Mouse (Mus musculus): Measurements from ENCODE around the gene Ice1.

Gene Ice1

GRCm38 (mm10) chr13:70637282-70637661, at the start of gene Ice1:
Ice1 (minus strand) TSS chr13:70637634.
- DNase-seq, result no peak

- DNase-seq, result no peak
Measured at GRCm38 (mm10) chr13:70685825-70686224, 48.4 kb upstream of the Ice1 start.

GRCm38 (mm10) chr13:70684976-70685609, 47.7 kb upstream of the Ice1 start:
- DNase-seq, result no peak

- DNase-seq, result no peak
Measured at GRCm38 (mm10) chr13:70681411-70682183, 44.2 kb upstream of the Ice1 start.

- DNase-seq, result no peak
Measured at GRCm38 (mm10) chr13:70680316-70680715, 42.9 kb upstream of the Ice1 start.

- no peak for DNase-seq
Measured at GRCm38 (mm10) chr13:70677689-70678088, 40.3 kb upstream of the Ice1 start.

GRCm38 (mm10) chr13:70676243-70677183, 39.1 kb upstream of the Ice1 start:
- no peak for DNase-seq

- no peak for DNase-seq
Measured at GRCm38 (mm10) chr13:70674998-70675397, 37.6 kb upstream of the Ice1 start.

- DNase-seq, result no peak
Measured at GRCm38 (mm10) chr13:70670080-70670479, 32.6 kb upstream of the Ice1 start.

- no peak for DNase-seq
Measured at GRCm38 (mm10) chr13:70659715-70660114, 22.3 kb upstream of the Ice1 start.

GRCm38 (mm10) chr13:70656741-70657140, 19.3 kb upstream of the Ice1 start:
- DNase-seq, result no peak

GRCm38 (mm10) chr13:70656329-70656728, 18.9 kb upstream of the Ice1 start:
- no peak for DNase-seq

- no peak for DNase-seq
Measured at GRCm38 (mm10) chr13:70655570-70655969, 18.1 kb upstream of the Ice1 start.

GRCm38 (mm10) chr13:70654091-70654770, 16.8 kb upstream of the Ice1 start:
- DNase-seq, result no peak

- no peak for DNase-seq
Measured at GRCm38 (mm10) chr13:70653457-70653856, 16.0 kb upstream of the Ice1 start.

GRCm38 (mm10) chr13:70650011-70650436, 12.6 kb upstream of the Ice1 start:
- peak; percentile 38 for DNase-seq

- no peak for DNase-seq
Measured at GRCm38 (mm10) chr13:70645968-70646505, 8.6 kb upstream of the Ice1 start.

- DNase-seq, result no peak
Measured at GRCm38 (mm10) chr13:70644083-70644462, 6.6 kb upstream of the Ice1 start.

GRCm38 (mm10) chr13:70643408-70644082, 6.1 kb upstream of the Ice1 start:
- DNase-seq, result peak; percentile 46

- no peak for DNase-seq
Measured at GRCm38 (mm10) chr13:70641941-70642340, 4.5 kb upstream of the Ice1 start.

GRCm38 (mm10) chr13:70641381-70641780, 3.9 kb upstream of the Ice1 start:
- no peak for DNase-seq

- DNase-seq, result no peak
Measured at GRCm38 (mm10) chr13:70639639-70640038, 2.2 kb upstream of the Ice1 start.

Measured in liver (tissue).